Mouse (Mus musculus): ENCODE results near the gene Ric1.

- TF ChIP-seq CTCF (IDR thresholded peaks at IDR 0.05; ENCODE audit: insufficient read depth, low read depth, low read length): no peak
- no peak for TF ChIP-seq POLR2A (IDR thresholded peaks at IDR 0.05; ENCODE audit: insufficient read depth, low read depth, low read length)
These were observed 16.5 kb upstream of the Ric1 start for GRCm38 (mm10) chr19:29505617-29506016.
